ENCODE assay signal across 8 mouse cellular contexts in genomic region chr8:9174865-9175565, GRCm38 (mm10).
DNase-seq lines count a peak whose midpoint lies in the region; ATAC-seq and TF ChIP-seq lines count a peak whose summit lies in the region.
"Had no signal": no experiment of that assay in that cellular context is flagged by ENCODE, and none has a peak within 500 bp of the region (broad histone marks: within the 10 kb centered on the region; RNA-seq: fewer than 3 reads in every experiment).

No protein-coding gene starts in this region.

- peak; percentile 6 for DNase-seq in thymus, adult 2 months
- no peak for DNase-seq in thymus, adult 18-20 months
- peak; percentile 96 for DNase-seq in brain, embryonic 14.5 days (ENCODE audit: low read depth)
- DNase-seq in forebrain, postnatal 0 days = peak; percentile 93
- peak; percentile 87 for DNase-seq in kidney, postnatal 0 days (ENCODE audit: low spot score)
- peak; percentile 60 for DNase-seq in lung, adult 2 months
- peak; percentile 31 for DNase-seq in splenic B cell, adult 2 months (ENCODE audit: low read depth, low spot score)

- peak; percentile 54; the same call in 1 of the 2 replicates for ATAC-seq in forebrain, postnatal 0 days
- no peak for ATAC-seq in kidney, postnatal 0 days (replicated peaks; ENCODE audit: low FRiP score, low read depth)

- TF ChIP-seq POLR2A in thymus, adult 2 months (IDR thresholded peaks at IDR 0.05; ENCODE audit: control insufficient read depth, extremely low read depth, insufficient read depth, low read length, poor library complexity) = no peak
- no peak for TF ChIP-seq POLR2A in brain, embryonic 14.5 days (IDR thresholded peaks at IDR 0.05; ENCODE audit: borderline replicate concordance, extremely low read depth, insufficient read depth, insufficient read length, poor library complexity, severe bottlenecking)
- TF ChIP-seq POLR2A in lung, adult 2 months (IDR thresholded peaks at IDR 0.05; ENCODE audit: borderline replicate concordance, extremely low read depth, low read depth, low read length) = no peak

- no peaks in the 10 kb centered on the region for H3K9me3 ChIP-seq in forebrain, postnatal 0 days (ENCODE audit: low read length)
- H3K9me3 ChIP-seq in kidney, postnatal 0 days (replicated peaks; ENCODE audit: low read length) = no peaks in the 10 kb centered on the region

- H3K27ac ChIP-seq in thymus, adult 2 months (ENCODE audit: control insufficient read depth, insufficient read depth, low read length) = no peak overlapping the region
- no peak overlapping the region for H3K27ac ChIP-seq in forebrain, postnatal 0 days (ENCODE audit: low read depth, low read length)
- no peak overlapping the region for H3K27ac ChIP-seq in kidney, postnatal 0 days

- 28% methylated on average over 9 of the region's 9 CpGs for WGBS in thymus, adult 2 months
- whole genome bisulfite sequencing in forebrain, postnatal 0 days = 21% methylated on average over 9 of the region's 9 CpGs
- WGBS in kidney, postnatal 0 days = 21% methylated on average over 9 of the region's 9 CpGs
- 16% methylated on average over 9 of the region's 9 CpGs for WGBS in lung, adult 2 months

- no peak overlapping the region for H3K4me3 ChIP-seq in thymus, adult 2 months (ENCODE audit: control insufficient read depth, insufficient read depth, low read length)
- no peak overlapping the region for H3K4me3 ChIP-seq in forebrain, postnatal 0 days (ENCODE audit: low read depth, low read length)
- no peak overlapping the region for H3K4me3 ChIP-seq in kidney, postnatal 0 days (replicated peaks; ENCODE audit: low read depth, low read length)
- H3K4me3 ChIP-seq in lung, adult 2 months (replicated peaks; ENCODE audit: extremely low read depth, low read depth, low read length) = no peak overlapping the region
- H3K4me3 ChIP-seq: myocyte had no signal

- H3K36me3 ChIP-seq in thymus, adult 2 months (ENCODE audit: control insufficient read depth, insufficient read depth, low read length) = no peaks in the 10 kb centered on the region
- no peaks in the 10 kb centered on the region for H3K36me3 ChIP-seq in forebrain, postnatal 0 days (ENCODE audit: insufficient read depth)
- H3K36me3 ChIP-seq in kidney, postnatal 0 days (ENCODE audit: insufficient read depth, low read length) = no peaks in the 10 kb centered on the region
- H3K36me3 ChIP-seq in splenic B cell, adult 2 months (ENCODE audit: control insufficient read depth, insufficient read depth, low read length, poor library complexity, severe bottlenecking) = no peaks in the 10 kb centered on the region

- H3K4me2 ChIP-seq in forebrain, postnatal 0 days (ENCODE audit: low read depth) = no peak overlapping the region
- no peak overlapping the region for H3K4me2 ChIP-seq in kidney, postnatal 0 days (ENCODE audit: low read length)

- H3K4me1 ChIP-seq in thymus, adult 2 months (replicated peaks; ENCODE audit: control insufficient read depth, insufficient read depth, low read length) = no peaks in the 10 kb centered on the region
- no peaks in the 10 kb centered on the region; the same call in 1 of the 2 replicates for H3K4me1 ChIP-seq in forebrain, postnatal 0 days (ENCODE audit: insufficient read depth)
- H3K4me1 ChIP-seq in kidney, postnatal 0 days (replicated peaks; ENCODE audit: insufficient read depth, low read length) = no peaks in the 10 kb centered on the region
- peaks cover 6% of the 10 kb centered on the region; the same call in 1 of the 2 replicates for H3K4me1 ChIP-seq in lung, adult 2 months (ENCODE audit: control insufficient read depth, insufficient read depth, low read length)

- TF ChIP-seq CTCF in thymus, adult 2 months (IDR thresholded peaks at IDR 0.05; ENCODE audit: borderline replicate concordance, control insufficient read depth, extremely low read depth, insufficient read depth, low read length, poor library complexity) = no peak
- peak; percentile 80 for TF ChIP-seq CTCF in brain, embryonic 14.5 days (IDR thresholded peaks at IDR 0.05; ENCODE audit: borderline replicate concordance, extremely low read depth, insufficient read depth, insufficient read length)
- peak; percentile 91 for TF ChIP-seq CTCF in forebrain, postnatal 0 days (IDR thresholded peaks at IDR 0.05; ENCODE audit: low read depth)
- peak; percentile 95 for TF ChIP-seq CTCF in kidney, postnatal 0 days (IDR thresholded peaks at IDR 0.05; ENCODE audit: low read depth)
- peak; percentile 70 for TF ChIP-seq CTCF in lung, adult 2 months (IDR thresholded peaks at IDR 0.05; ENCODE audit: insufficient read depth, low read length)

- no peak overlapping the region for H3K9ac ChIP-seq in forebrain, postnatal 0 days
- H3K9ac ChIP-seq in kidney, postnatal 0 days (ENCODE audit: low read depth, low read length) = no peak overlapping the region

- H3K27me3 ChIP-seq in thymus, adult 2 months (ENCODE audit: control insufficient read depth, insufficient read depth, low read length) = no peaks in the 10 kb centered on the region
- H3K27me3 ChIP-seq in forebrain, postnatal 0 days (ENCODE audit: insufficient read depth, low read length) = no peaks in the 10 kb centered on the region
- H3K27me3 ChIP-seq in kidney, postnatal 0 days (ENCODE audit: insufficient read depth, low read length) = no peaks in the 10 kb centered on the region
- H3K27me3 ChIP-seq in splenic B cell, adult 2 months (ENCODE audit: control insufficient read depth, insufficient read depth, low read length, poor library complexity, severe bottlenecking) = no peaks in the 10 kb centered on the region

Comparison
In these comparisons a context has a peak if more than half of its experiments do, and no peak if none do; other contexts are left out.
1. DNase-seq: peak in thymus, adult 2 months (single experiment), brain, embryonic 14.5 days (single experiment), forebrain, postnatal 0 days (single experiment), kidney, postnatal 0 days (single experiment), lung, adult 2 months (single experiment) and splenic B cell, adult 2 months (single experiment); none in thymus, adult 18-20 months (0 of 2).